Mouse (Mus musculus): ENCODE measurements at regions not wholly inside any gene's neighbourhood (a gene's known extent, or its start where the extent isn't known, plus 50 kb on each side); places are given as distances from the start of the nearest gene placed in this dataset.

DNA sequence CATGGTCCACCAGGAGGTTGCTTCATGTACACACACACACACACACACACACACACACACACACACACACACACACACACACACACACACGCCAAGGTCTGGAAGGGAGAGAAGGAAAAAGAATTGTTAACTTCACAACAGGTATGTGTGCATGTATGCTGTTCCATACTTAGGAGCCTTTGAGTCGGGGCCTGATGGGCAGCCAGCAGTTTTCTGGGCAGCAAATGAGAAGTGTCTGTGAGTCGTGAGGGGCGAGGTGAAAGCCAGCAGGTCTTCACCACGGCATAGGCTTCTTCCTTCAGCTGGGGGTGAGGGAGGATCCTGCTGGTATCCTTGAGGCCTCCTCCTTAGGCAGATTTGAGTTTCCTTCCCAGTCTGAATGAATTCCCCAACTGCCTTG lies 65.8 kb upstream of the Twist2 start:
- no peak for DNase-seq (ENCODE audit: low spot score in 2 of 2)

DNA sequence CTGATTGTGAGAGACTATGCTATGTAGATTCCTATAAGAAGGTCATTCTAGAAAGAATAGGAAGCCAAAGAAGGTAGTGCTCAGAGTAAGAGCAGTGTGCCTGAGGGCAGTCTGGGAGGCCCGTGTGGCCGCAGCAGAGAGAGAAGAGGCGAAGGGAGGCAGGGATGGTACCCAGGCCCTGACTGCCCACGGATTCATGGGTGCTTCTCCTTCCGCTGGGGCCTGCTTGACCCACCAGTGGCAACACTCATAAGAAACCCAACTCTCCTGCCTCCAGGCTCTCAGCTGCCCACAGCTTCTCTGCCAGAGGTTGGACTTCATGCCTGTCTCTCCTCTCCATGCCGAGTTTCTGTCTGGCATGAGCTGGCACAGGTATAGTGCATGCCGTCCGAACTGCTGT lies 60.6 kb upstream of the Twist2 start:
- DNase-seq (ENCODE audit: low spot score in 2 of 2), result no peak

DNA sequence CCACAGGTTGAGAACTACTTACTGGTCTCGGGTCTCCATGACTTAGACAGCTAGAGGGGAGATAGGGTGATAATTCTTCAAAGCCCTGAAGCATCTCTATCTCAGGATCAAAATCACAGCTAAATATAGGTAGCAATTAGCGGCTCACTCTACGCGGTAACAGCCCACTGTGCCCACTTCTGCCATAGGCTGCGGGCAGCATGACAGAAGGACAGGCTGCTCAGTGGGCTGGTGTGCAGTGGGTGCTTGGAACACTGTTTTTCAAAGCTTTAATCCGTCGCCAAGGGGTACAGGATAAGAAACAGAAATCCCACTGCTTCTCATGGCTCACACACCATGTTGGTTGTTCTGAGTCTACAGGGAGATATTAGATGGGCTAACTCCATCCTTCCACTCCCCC lies 59.2 kb upstream of the Twist2 start:
- no peak for DNase-seq (ENCODE audit: low spot score in 2 of 2)

DNA sequence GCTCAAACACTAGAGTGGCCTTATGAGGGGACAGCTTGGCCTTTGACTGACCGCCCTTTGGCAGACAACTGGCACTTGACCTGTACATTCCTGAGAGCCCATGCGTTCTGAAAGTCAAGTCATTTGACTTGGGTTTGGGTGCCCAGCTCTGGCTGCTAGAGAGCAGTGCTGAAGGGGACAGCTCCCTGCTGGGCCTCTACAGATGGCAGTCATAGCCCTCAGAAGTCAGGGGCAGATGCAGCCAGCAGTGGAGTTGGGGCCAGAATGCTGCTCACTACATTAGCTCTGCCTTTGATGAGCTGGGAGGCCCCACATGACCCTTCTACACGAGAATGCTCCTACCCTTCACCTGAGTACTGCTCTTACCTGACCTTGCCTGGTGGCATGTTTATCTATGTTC lies 58.3 kb upstream of the Twist2 start:
- DNase-seq (ENCODE audit: low spot score in 2 of 2), result no peak

DNA sequence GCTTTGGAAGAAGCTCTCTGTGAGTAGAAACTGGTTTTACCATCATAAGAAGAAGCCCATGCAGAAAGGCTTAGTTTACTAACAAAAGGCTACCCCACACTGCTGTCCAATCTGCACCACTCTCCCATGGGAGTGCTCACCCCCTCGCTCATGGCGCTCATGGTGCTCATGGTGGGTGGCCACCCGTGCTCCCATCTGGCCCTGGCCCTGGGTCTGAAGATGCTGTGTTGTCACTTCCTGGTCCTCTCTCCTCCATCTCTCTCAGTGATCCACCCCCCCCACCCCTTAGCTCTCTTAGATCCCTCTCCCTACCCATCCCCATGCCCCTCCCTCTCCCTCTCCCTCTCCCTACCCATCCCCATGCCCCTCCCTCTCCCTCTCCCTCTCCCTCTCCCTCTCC lies 57.2 kb upstream of the Twist2 start:
- no peak for DNase-seq (ENCODE audit: low spot score in 2 of 2)

DNA sequence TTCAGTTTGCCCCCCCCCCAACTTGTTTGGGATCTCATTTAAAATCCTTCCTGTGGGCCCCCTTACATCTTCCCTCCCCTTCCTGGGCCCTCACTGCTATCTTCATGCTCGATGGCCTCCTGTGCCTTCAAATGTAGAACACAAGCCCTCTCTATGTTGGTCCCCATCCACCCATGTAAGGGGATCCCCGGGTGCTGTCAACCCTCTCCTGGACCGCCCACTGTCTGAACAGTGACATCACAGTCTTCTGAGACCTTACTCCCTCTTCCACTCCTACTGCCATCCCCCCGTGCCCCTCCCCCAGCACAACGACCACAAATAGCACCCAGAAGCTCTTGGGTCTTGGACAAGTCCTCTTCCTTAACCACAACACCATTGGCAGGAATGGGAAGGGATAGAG lies 56.6 kb upstream of the Twist2 start:
- DNase-seq (ENCODE audit: low spot score in 2 of 2), result no peak

DNA sequence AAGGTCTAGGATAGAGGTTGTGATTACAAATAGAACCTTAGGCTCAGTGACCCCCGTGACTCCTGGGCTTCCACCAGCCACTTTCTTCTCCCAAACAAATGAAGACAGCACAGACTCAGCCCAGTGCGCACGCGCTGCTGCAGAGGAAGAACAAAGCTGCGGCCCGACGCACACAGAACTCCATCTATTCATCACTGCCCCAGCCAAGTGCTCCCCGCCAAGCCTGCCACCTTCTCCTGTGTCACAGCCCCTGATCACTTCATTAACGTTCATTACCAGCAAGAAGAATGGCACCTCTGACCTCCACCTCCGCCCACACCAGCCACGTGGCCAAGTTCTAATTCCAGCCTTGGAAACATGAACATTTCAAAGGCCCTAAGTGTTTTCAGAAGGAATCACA lies 53.7 kb upstream of the Twist2 start:
- DNase-seq (ENCODE audit: low spot score in 2 of 2), result no peak
